Mouse (Mus musculus): Measurements from ENCODE around the gene Catsperz. TPM values are rescaled to one million over a fixed set of nuclear protein-coding genes. Genes with fewer than 3 reads are reported as not detected.

The Catsperz gene
- total RNA-seq (2012; rRNA removed), result 9.4 and 14.9 TPM in 2 replicates

DNA sequence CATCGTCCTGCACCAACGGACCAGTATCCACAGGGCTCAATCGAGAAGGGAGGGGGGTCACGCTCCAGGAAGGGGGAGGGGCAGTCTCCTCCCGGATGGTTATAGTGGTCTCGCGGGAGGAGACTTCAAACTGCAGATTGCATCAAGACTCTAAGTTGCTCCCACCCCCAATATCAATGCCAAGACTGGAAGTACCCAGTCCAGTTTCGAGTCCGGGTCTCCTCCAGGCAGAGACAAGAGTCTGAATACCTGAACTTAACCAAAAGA is at the start of gene Catsperz:
Catsperz (minus strand) TSS at position 74 of the 267 bp plus-strand sequence.
- peak within 1 kb of the TSS; percentile 59 for H3K9ac ChIP-seq (ENCODE audit: insufficient read depth, low read depth, low read length, poor library complexity, severe bottlenecking)
- in situ Hi-C loops (cut with MboI; ENCODE audit: low sequenced_read_pairs in 2 of 2, unreplicated experiment in 2 of 2), result no loop called here

DNA sequence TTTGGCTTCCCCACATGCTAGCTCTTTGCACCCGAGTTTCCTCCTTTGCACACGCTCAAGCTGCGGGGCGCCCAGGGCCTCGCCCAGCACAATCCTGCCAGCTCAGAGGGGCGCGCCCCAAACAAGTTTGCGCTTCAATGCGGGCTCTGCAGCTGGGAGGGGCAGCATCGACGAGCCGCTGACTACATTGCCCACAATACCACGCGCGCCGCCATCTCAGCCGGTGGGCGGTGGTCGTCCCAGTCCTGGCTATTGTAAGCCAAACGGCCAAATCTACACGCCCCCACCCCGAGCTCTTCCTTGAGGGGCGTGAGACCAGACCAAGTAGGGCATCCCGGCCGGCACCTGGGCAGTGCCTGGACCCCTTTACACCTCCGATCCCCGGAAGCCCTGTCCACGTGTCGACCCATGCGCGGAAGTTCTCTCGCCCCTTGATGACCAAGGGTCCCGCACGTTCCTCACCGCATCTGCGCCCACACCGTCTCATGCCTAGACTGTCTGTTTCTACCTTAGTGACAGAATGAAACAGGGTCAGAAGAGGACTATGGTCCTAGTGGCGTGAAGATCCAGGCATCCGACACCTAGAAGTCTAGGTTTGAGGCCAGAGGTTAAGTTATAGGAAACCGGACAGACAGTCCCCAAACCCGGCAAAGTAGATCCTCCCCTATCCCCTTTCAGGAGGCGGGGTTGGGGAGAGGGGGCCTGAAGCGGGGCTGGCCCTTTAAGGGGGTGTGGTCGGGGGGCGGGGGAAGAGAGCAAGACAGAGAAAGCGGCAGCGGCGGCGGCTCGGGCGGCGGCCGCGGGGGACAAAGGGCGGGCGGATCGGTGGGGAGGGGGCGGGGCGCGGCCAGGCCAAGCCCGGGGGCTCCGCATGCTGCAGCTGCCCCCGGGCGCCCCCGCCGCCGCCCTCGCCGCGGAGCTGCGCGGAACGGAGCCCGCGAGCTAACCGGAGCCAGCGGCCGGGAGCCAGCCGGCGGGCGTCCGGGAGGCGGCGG is 49.3 kb upstream of the Catsperz start, which contains the start of gene Ppp1r14b:
Ppp1r14b (plus strand) TSS at position 758 of the 995 bp plus-strand sequence.
- H3K36me3 ChIP-seq (ENCODE audit: control insufficient read depth, insufficient read depth, low read length, poor library complexity, severe bottlenecking), result peaks cover 22% of the 10 kb centered on the region
- DNase-seq (ENCODE audit: low read depth, low spot score), result peak; percentile 91
- peak within 1 kb of the TSS; percentile 88 for H3K9ac ChIP-seq (ENCODE audit: insufficient read depth, low read depth, low read length, poor library complexity, severe bottlenecking)
- peak within 1 kb of the TSS; percentile 79 to 100 for H3K4me3 ChIP-seq (ENCODE audit: insufficient read depth in 1 of 2, low read depth in 1 of 2, low read length in 2 of 2, poor library complexity in 1 of 2, severe bottlenecking in 1 of 2)
- peaks cover 5 to 35% of the 10 kb centered on the region in 2 experiments for H3K4me1 ChIP-seq (ENCODE audit: control insufficient read depth in 2 of 2, insufficient read depth in 2 of 2, low read length in 2 of 2, poor library complexity in 1 of 2)
- peak; percentile 82 for TF ChIP-seq HCFC1 (IDR thresholded peaks at IDR 0.05; ENCODE audit: borderline replicate concordance, insufficient read depth, low read length)
- no peak for TF ChIP-seq ZNF384 (IDR thresholded peaks at IDR 0.05; ENCODE audit: low read depth, low read length)
- peak within 1 kb of the TSS; percentile 74 for H3K27ac ChIP-seq (ENCODE audit: insufficient read depth, low read depth, low read length, poor library complexity, severe bottlenecking)
- in situ Hi-C loops (cut with MboI; ENCODE audit: low sequenced_read_pairs in 2 of 2, unreplicated experiment in 2 of 2), result no loop called here
- H3K9me3 ChIP-seq (ENCODE audit: control insufficient read depth, insufficient read depth, low read depth, low read length), result no peaks in the 10 kb centered on the region

More for the DNA sequence above, at the start of gene Catsperz:
- Histone ChIP-seq H3K36me3 (ENCODE audit: control insufficient read depth, insufficient read depth, low read length, poor library complexity, severe bottlenecking) (no peaks in the 10 kb centered on the region), H3K9me3 (ENCODE audit: control insufficient read depth, insufficient read depth, low read depth, low read length) (no peaks in the 10 kb centered on the region), H3K4me3 (ENCODE audit: insufficient read depth in 1 of 2, low read depth in 1 of 2, low read length in 2 of 2, poor library complexity in 1 of 2, severe bottlenecking in 1 of 2) (peak within 1 kb of the TSS; percentile 42 to 46), H3K27ac (ENCODE audit: insufficient read depth, low read depth, low read length, poor library complexity, severe bottlenecking) (no peak within 1 kb of the TSS), H3K4me1 (ENCODE audit: control insufficient read depth in 2 of 2, insufficient read depth in 2 of 2, low read length in 2 of 2, poor library complexity in 1 of 2) (peaks cover 3 to 15% of the 10 kb centered on the region in 2 experiments)
- DNase-seq (ENCODE audit: low read depth, low spot score), result no peak
- TF ChIP-seq CHD2 (IDR thresholded peaks at IDR 0.05; ENCODE audit: low read depth, low read length), result no peak

DNA sequence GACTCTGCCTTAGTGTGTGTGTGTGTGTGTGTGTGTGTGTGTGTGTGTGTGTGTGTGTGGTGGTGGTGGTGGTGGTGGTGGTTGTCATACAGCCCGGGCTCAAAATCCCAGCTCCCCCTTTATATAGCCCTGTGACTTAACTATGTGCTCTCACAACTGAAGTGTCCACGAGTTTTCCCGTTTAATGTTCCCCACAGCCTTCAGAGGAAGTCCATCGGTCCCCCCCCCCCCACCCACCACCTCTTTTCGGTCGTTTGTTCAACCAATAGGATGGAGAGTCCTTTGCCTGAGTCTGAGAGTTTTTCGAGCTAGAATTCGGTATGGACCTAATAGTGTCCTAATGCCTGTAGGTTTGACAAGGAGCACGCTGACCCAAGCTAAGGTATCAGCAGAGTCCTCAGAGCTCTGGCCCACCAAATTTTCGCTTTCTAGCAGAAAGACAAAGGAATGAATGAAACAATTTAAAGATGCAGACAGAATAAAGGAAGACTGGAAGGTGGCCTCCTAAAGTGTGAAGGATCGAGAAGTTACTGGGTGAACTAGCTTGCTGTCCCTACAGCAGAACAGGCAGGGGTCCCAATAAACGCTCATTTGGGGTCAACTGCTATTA is 48.5 kb upstream of the Catsperz start:
- Histone ChIP-seq H3K4me3 (ENCODE audit: insufficient read depth in 1 of 2, low read depth in 1 of 2, low read length in 2 of 2, poor library complexity in 1 of 2, severe bottlenecking in 1 of 2) (peak overlapping the region; percentile 79 to 100), H3K36me3 (ENCODE audit: control insufficient read depth, insufficient read depth, low read length, poor library complexity, severe bottlenecking) (peaks cover 22% of the 10 kb centered on the region), H3K9ac (ENCODE audit: insufficient read depth, low read depth, low read length, poor library complexity, severe bottlenecking) (no peak overlapping the region), H3K27ac (ENCODE audit: insufficient read depth, low read depth, low read length, poor library complexity, severe bottlenecking) (no peak overlapping the region; the same call in 1 of the 2 replicates), H3K4me1 (ENCODE audit: control insufficient read depth in 2 of 2, insufficient read depth in 2 of 2, low read length in 2 of 2, poor library complexity in 1 of 2) (peaks cover 5 to 35% of the 10 kb centered on the region in 2 experiments; a peak in 3 of 4 replicates), H3K9me3 (ENCODE audit: control insufficient read depth, insufficient read depth, low read depth, low read length) (no peaks in the 10 kb centered on the region)
- in situ Hi-C loops (cut with MboI; ENCODE audit: low sequenced_read_pairs in 2 of 2, unreplicated experiment in 2 of 2), result no loop called here
- TF ChIP-seq MAFK (IDR thresholded peaks at IDR 0.05; ENCODE audit: insufficient read depth, low read depth, low read length) (no peak), CHD2 (IDR thresholded peaks at IDR 0.05; ENCODE audit: low read depth, low read length) (no peak), ZC3H11A (IDR thresholded peaks at IDR 0.05; ENCODE audit: borderline replicate concordance, low read depth, low read length) (no peak), ZNF384 (IDR thresholded peaks at IDR 0.05; ENCODE audit: low read depth, low read length) (no peak), HCFC1 (IDR thresholded peaks at IDR 0.05; ENCODE audit: borderline replicate concordance, insufficient read depth, low read length) (no peak)
- no peak for DNase-seq (ENCODE audit: low read depth, low spot score)

DNA sequence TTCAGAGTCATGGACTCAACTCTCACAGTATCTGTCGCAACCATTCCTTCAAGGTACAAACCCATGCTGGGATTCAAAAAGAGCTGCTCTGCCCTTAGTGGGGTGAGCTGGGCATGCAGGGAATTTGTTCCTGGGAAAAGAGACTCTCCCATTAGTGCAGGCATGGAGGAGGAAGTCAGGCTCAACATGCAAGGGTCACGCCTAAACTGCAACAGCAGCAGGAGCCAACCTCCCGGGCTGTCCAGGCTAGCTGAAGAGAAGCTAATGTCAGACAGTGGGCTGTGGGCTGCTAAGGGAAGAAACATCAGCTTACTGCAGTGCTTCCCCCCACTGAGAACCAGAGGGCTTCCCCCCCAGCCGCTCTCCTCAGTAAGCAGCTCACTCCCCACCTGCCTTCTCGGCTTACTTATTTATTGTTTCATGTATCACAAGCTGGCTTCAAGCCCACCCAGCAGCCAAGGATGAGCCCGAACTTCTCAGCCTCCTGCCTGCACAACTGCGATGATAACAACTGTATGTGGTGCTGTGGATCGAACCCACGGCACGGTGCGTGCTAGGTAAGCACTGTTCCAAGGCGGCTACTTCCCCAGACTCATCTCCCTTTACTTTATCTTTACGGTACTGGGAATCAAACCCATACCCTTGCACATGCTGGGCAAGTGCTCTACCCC is 47.2 kb upstream of the Catsperz start:
- Histone ChIP-seq H3K4me1 (ENCODE audit: control insufficient read depth in 2 of 2, insufficient read depth in 2 of 2, low read length in 2 of 2, poor library complexity in 1 of 2) (peaks cover 8 to 37% of the 10 kb centered on the region in 2 experiments; a peak in 3 of 4 replicates), H3K27ac (ENCODE audit: insufficient read depth, low read depth, low read length, poor library complexity, severe bottlenecking) (peak overlapping the region; percentile 59; the same call in 1 of the 2 replicates), H3K36me3 (ENCODE audit: control insufficient read depth, insufficient read depth, low read length, poor library complexity, severe bottlenecking) (peaks cover 11% of the 10 kb centered on the region), H3K9me3 (ENCODE audit: control insufficient read depth, insufficient read depth, low read depth, low read length) (no peaks in the 10 kb centered on the region), H3K9ac (ENCODE audit: insufficient read depth, low read depth, low read length, poor library complexity, severe bottlenecking) (peak overlapping the region; percentile 2; the same call in 1 of the 2 replicates), H3K4me3 (ENCODE audit: insufficient read depth in 1 of 2, low read depth in 1 of 2, low read length in 2 of 2, poor library complexity in 1 of 2, severe bottlenecking in 1 of 2) (no peak overlapping the region)
- DNase-seq (ENCODE audit: low read depth, low spot score), result no peak
- no peak for TF ChIP-seq CHD2 (IDR thresholded peaks at IDR 0.05; ENCODE audit: low read depth, low read length)
- TF ChIP-seq HCFC1 (IDR thresholded peaks at IDR 0.05; ENCODE audit: borderline replicate concordance, insufficient read depth, low read length), result no peak
- TF ChIP-seq ZNF384 (IDR thresholded peaks at IDR 0.05; ENCODE audit: low read depth, low read length), result no peak
- no peak for TF ChIP-seq MAFK (IDR thresholded peaks at IDR 0.05; ENCODE audit: insufficient read depth, low read depth, low read length)
- TF ChIP-seq ZC3H11A (IDR thresholded peaks at IDR 0.05; ENCODE audit: borderline replicate concordance, low read depth, low read length), result no peak
- in situ Hi-C loops (cut with MboI; ENCODE audit: low sequenced_read_pairs in 2 of 2, unreplicated experiment in 2 of 2), result no loop called here

Data from ES-E14 (cell line).